Mouse (Mus musculus) thymus, postnatal 14 days (tissue): ENCODE measurements around the gene Gtpbp4.

Source experiments
- DNase-seq: peaks from one replicate; pipeline ENCODE4 v3.0.0; 2021

Gene Gtpbp4

GRCm38 (mm10) chr13:8995990-8996786 is at the start of gene Gtpbp4:
Gene Gtpbp4 (minus strand): TSS chr13:8996083.
- DNase-seq = peak; percentile 96

- no peak for DNase-seq
These were observed 48.8 kb upstream of the Gtpbp4 start for GRCm38 (mm10) chr13:9044731-9045130.

DNA sequence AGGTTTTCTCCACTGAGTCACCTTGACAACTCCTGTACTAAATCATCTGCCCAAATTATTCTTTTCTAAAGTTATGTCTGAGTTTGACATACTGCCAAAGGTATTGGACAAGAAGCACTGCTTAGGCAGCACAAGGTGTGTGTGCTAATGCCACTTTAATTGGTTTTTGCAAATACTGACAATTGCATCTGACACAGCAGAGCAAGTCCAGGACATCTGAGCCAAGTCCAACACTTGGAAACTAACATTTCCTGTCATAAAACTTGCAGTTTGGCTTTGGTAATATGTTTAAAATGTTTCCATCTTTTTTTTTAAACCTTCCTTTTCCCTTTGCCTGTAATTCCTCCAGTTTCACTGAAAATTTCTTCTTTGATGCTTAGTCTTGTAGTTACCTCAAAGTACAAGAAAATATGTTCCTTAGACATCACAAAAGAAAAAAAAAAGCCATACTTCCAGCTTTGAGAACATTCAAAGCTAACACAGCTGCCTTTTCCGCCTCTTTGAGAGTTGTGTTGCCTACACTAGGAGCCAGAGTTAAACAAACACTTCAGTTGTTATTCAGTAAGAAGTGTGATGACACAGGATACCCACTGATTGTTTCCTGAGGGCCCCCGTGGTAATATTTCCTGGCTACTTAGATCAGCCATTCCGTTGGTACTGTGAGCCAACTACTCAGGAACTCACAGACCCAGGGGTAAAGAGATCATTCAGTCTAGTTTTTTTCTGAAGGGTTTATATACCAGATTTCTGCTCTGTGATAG is 47.6 kb upstream of the Gtpbp4 start:
- no peak for DNase-seq

DNA sequence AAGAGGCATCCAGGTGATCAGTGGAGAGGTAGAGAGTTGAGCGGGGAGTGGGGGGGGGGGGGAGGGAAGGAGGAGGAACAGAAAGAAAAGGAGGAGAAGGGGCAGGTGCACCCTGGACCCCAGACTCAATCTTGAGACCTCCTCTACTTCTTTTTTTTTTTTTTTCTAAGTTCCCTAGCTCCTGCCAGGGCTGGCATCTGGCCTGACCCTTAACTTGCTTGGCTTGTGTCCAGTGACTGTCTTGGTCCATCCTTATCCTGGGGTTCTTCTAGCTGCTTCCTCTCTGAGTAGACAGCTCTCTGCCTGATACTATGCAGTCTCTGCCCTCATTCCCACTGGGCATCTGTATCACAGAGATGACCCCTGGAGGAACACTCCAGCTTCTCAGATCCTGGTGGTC is 44.7 kb upstream of the Gtpbp4 start:
- no peak for DNase-seq

DNA sequence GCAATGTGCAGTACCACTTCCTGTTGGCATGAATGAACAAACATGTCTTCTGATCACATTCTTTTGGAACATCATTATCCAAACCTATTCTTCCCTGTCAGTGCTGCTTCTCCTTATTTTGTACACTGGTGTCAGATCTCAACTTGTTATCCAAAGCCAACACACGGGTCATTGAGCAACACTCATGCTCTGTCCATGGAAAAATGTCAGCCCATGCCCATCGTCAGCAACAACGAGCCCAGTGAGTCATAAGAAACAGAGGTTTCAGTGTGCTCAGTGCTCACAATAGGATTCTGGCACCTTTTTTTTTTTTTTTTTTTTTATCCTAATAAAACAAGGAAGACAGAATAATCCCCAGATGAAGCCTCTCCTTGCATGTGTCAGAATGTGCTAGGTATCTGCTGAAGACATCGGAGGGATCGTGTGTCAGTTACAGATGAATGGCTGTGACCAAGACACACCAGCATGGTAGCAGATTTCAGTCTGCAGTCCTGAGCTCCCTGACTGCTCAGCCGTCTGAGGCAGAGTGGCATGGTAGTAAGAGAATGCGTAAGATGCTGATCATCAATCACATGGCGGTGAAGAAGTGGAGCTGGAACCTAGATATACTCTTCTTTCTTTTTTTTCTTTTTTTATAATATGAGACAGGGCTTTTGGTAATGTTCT is 36.2 kb upstream of the Gtpbp4 start:
- DNase-seq = no peak

GRCm38 (mm10) chr13:9030364-9030763 is 34.5 kb upstream of the Gtpbp4 start:
- DNase-seq = peak; percentile 31

GRCm38 (mm10) chr13:9027251-9027650 is 31.4 kb upstream of the Gtpbp4 start:
- DNase-seq = no peak

DNA sequence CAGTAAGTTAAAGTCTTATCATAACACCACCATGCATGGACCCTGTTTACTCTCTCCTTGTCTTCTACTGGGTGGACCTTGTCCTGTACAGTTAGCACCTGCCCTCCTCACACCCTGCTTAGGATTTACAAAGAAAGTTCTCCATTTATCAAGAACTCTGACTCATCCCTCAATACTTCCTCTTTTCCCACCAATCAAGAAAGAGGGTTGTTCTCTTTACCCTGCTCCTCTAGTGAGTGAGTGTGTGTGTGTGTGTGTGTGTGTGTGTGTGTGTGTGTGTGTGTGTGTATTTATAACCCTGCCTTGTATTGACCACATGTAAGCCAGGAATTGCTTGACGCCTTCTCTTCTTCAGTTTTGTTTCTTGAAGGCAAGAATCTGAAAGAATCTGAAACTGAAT is 26.7 kb upstream of the Gtpbp4 start:
- no peak for DNase-seq

- DNase-seq = no peak
These were observed 25.7 kb upstream of the Gtpbp4 start for GRCm38 (mm10) chr13:9021556-9021955.

GRCm38 (mm10) chr13:9019713-9020112 is 23.8 kb upstream of the Gtpbp4 start:
- no peak for DNase-seq

DNA sequence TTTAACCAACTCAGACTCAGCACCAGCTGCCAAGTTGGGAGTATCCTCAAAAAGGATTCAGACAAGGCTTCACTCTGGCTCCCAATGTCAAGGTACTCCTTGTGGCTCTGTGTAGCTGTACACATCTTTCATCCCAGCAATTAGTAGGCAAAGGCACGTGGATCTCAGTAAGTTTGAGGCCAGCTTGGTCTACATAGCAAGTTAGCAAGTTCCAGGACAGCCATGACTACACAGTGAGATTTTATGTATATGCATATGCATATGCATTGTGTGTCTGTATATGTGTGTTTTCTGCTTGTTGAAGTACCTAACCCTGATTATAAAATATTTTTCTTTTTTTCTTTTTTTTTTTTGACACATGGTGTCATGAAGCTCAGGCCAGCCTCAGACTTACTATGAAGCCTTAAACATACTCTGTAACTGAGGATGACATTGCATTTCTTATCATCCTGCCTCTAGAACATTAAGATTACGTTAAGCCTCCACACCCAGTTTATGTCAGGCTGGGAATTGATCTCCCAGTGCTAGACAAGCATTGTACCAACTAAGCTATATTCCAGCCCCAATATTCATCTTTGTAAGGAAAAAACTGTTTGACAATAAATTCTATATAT is 23.2 kb upstream of the Gtpbp4 start:
- no peak for DNase-seq

DNA sequence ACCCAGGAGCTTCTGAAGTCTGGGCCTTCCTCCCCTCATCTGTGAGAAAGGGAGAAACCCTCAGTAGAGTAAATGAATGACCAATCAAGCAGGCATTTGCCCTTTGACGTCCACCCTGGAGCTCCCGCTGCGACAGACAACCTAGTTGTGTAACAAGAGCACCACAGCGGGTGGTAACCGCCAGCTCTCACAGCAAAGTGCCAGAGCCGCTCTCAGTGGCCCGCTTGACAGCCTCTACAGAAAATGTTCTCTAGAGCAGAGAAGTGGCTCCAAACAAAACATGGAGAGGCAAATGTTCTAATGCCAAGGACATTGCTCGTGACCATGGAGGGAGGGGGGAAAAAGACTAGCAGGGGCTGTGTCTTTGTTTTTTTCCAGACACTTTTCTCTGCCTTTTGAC is 21.3 kb upstream of the Gtpbp4 start:
- DNase-seq = no peak

GRCm38 (mm10) chr13:9014431-9014830 is 18.5 kb upstream of the Gtpbp4 start:
- DNase-seq = no peak

- no peak for DNase-seq
These were observed 17.6 kb upstream of the Gtpbp4 start for GRCm38 (mm10) chr13:9013483-9013882.

DNA sequence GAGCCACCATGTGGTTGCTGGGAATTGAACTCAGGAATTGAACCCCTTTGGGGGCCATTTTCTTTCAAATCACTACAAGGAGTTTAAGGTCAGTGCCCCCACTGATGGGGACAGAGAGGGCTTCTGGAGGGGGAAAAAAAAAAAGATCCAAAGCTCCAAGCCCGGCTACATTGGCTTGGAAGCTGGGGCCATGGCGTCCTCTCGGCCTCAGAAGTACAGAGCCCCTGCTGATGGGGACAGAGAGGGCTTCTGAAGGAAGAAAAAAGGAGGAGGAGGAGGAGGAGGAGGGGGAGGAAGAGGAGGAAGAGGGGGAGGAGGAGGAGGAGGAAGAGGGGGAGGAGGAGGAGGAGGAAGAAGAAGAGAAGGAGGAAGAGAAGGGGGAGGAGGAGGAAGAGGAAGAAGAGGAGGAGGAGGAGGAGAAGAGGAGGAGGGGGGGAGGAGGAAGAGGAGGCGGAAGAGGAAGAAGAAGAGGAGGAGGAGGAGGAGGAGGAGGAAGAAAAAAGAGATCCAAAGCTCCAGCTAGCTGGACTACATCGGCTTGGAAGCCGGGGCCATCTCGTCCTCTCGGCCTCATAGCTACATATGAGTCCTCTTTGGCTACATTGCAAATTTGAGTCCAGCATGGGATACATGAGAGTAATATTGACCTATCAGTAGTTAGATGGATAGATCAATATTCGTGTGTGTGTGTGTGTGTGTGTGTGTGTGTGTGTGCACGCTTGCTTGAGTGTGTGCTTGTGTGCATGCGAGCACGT is 15.9 kb upstream of the Gtpbp4 start:
- DNase-seq = peak; percentile 76

- no peak for DNase-seq
These were observed 7.4 kb upstream of the Gtpbp4 start for GRCm38 (mm10) chr13:9003306-9003705.

DNA sequence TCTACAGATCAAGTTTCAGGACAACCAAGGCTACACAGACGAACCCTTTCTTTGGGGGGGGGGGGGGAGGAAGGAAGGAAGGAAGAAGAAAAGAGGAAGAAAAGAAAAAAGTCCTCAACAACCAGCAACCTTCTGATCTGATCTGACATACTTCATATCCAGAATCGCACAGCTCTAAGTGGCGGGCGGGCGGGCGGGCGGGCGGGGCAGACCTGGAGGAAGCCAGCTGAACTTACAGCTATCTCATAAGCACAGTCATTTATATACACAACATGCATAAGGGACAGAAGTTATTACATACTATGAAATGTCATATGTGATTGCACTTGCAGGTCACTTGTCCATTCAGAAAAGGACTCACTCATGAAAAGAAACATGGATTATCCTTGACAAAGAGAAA is 3.6 kb upstream of the Gtpbp4 start:
- no peak for DNase-seq

- peak; percentile 7 for DNase-seq
These were observed 1.3 kb upstream of the Gtpbp4 start for GRCm38 (mm10) chr13:8997221-8997620.

DNA sequence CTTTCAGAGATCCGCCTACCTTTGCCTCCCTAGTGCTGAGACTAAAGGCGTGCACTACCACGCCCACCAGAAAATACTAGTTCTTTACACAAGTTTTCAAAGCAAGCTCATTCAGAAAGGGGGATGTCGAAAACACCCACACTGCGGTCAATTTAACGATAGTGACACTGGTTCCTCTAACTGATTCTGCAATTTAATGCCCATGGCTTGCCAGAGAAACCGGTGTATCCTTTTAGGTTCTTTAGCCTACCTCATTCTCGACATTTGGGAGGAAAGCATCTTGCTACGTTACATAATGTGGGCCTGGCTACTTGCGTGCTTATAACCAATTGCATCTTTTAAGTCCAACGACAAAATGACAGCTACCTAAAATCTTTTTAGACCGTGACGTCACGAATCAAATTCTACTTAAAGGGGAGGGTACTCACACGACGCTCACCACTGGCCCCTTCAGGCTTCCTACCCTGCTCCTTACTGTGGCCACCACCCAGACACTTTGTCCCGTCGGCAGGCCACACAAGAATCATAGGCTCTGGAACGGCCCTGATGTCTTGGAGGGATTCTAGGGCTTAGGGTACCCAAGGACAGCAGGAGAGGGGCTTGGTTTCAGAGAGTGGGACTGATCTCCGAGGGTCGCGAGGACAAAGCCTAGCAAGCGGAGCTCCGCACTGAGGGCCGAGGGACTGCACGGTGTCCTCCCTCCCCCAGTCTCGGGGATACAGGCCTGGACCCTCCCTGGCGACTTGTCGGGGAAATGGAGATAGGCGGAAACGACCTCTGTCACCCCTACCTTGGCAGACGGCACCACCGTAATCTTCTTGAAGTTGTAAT is 509 bp downstream of the Gtpbp4 start:
- no peak for DNase-seq

DNA sequence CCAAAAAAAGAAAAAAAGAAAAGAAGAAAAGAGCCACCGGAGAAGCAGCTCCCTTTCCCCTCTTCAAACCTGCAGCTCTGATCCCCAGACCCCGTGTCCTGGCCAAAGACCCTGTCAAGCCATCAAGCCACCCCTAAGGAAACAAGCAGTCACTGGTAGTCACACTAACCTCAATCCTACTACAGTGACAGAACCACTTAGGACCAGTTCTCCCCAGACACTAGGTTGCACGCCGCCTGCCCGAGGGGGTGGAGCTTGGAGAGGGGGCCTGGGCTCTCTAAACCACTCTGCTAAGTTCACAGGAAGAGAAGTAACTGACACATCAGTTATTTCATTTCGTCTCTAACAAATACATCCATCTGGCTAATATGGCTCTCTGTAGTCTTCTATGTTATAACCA is 3.7 kb downstream of the Gtpbp4 start:
- DNase-seq = no peak

DNA sequence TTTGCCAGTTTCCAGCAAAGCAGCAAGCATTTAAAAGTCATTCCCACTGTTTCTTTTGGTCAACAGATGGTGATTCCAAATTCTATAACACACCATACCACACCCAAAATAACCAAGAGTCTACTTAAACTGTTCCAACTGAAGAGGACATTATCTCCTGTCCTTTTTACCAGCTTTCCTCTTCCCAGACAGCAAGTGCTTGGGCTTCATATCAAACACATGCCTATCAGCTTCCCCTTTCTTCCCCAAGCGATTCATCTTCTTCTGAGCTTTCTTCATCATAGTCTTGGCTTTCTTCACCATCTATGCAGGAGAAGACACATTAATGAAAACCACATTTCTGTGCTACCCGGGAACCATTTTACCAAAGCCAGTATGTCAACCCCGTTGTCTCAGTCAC is 22.9 kb downstream of the Gtpbp4 start:
- DNase-seq = no peak

DNA sequence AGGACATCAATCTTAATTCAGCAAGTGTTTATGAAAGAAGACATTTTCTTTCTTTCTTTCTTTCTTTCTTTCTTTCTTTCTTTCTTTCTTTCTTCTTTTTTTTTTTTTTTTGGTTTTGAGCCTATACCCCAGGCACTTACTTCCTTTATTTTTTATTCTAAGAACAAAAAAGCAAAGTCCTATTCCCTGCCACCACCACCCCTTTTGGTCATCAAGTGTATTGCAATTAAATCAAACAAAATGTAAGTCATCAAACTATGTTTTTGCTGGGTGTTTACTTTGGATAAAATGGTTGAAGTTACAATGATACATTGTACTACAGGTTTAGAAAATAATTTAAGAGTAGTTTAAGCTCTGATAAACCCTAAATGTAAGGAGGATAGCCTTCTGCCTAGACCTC is 23.5 kb downstream of the Gtpbp4 start:
- no peak for DNase-seq
